Mouse (Mus musculus): ENCODE measurements at regions not wholly inside any gene's neighbourhood (a gene's known extent, or its start where the extent isn't known, plus 50 kb on each side); places are given as distances from the start of the nearest gene placed in this dataset.

DNA sequence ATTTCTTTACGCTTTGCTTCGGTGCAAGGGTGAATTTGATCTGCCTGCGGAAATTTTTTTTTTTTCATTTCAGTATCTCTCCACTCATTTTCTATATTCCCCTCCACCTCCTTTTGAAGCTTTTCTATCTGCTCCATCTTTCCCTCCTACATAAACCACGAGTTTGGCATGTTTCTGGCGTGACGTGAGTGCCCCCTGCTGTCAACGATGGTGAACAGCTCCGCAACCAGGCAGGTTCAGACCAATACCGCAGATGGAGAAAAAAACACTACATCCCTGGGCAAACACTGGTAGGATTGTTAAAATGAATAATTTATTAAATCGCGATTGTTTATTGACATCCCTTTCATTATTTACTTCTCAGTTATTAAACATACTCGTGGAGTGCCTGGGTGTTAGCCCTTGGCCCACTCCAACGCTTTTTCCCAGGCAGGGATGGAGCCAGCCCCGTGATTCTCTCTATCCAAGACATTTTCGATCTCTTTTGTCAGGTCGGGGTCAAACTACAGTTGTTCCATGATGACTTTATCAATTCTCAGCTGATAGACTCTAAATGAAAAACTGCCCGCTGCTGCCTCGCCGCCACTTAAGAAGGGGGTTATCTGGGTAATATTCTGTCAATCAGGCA lies 53.9 kb upstream of the Noct start:
- ATAC-seq (ENCODE audit: insufficient number of reproducible peaks, low FRiP score, low TSS enrichment): peak; percentile 70; the same call in 1 of the 2 replicates
